Mouse (Mus musculus) left cerebral cortex, adult 9 months (tissue): ENCODE results near the gene Pik3r4.
A peak's percentile ranks its signal among the peaks of the same experiment; 100 is the strongest.
"Not testable (repeated sequence)": the region's sequence is repeated elsewhere in the genome, so short reads cannot be mapped to it uniquely, and the experiment has no call there.

Experiments
- DNase-seq, 2 experiments: peaks; one replicate each; pipeline ENCODE4 v3.0.0; 2022; ENCODE audit warnings: low spot score in 2 of 2

Pik3r4 gene

DNA sequence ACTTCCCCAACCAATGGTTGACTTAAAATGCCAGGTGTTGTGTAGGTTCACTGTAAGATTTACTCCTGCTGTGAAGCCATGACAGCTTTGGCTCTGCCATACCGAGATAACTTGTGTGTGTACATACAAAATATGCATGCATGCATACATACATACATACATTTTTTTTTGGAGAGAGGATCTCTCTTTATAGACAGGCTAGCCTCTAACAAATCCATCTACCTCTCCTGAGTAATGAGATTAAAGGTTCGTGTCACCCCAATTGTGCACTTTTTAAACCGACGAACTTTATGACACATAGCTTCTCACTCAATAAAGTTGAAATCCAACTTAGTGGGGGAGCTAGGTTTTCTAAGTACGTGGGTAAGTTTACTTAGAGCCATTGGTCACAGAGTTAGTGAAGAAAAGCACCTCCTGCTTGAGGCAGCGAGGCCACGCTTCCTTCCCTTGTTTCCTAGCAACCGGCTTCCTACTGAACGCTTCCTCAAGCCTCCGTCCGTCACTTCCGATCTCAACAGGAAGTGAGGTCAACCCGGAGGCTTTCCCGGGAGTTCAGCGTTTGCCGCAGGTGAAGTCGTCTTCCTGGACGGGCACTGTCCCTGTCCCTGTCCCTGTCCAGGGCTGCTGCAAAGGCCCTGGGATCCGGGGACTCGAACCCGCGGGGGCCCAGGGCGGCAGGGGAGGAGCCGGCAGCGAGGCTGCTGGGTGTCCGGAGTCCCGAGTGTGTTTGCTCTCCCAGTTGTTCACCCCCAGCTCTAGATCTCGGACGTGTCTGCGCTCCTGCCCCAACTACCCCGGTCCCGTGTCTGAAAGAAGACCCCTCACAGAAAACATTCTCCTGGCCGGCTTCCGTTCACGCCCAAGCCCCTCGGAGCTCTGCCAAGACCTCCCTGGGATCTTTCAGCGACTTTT, at the start of gene Pik3r4:
Gene Pik3r4 (plus strand): TSS at position 519 of the 912 bp plus-strand sequence.
- peak; percentile 79 to 87 for DNase-seq

DNA sequence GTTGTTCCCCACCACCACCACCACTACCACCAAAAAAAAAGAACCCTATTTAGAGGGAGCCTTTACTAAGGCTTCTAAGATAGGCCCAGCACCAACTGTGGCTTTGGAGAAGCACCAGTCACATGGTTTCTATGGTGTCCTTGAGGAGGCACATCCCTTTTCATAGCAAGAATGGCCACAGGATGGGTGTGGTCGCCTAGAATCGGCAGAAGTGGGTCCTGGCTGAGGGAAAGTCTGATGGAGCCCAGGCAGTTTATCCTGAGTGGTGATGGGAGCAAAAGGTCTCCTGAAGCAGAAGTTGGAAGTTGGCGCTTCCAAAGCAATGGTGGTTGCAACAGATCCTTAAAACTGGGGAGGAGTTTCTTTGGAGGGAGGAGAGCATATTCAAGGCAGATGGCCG, 43.9 kb upstream of the Pik3r4 start:
- no peak for DNase-seq

DNA sequence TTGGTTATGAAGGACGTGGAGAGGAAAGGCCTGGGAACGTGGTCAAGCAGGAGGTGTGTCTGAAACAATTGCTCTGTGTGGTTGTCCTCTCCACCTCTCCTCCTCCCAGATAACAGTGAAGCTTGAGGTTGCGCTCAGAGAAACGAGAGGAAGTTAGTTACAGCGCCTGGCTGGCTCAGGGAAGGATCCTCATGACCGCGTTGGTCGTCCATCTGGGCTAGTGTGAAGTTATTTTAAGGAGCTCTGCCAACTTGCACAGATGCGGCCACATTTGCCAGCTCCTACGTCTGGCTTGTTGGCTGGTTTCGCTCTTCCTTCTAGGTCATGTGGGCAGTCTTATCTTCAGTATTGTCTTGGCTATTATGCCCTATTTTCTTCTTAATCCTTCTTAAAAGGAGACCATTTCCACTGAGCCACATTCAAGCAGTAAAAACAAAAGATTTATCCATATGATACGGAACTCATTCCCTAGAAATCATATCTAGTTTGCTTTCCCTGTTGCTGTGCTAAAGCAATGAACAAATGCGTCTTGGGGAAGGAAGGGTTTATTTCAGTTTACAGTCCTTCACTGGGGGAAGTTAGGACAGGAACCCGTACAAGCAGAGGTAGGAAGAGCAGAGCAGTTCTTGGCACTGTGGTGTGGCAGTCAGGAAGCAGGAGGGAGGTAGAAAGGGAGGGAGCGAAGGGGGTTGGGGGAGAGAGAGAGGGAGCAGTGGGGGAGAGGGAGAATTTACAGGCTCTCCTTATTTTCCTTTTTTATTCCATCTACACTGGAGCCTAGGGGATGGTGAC, 30.6 kb upstream of the Pik3r4 start:
- peak in 1 of 2 experiments; percentile 81 for DNase-seq

DNA sequence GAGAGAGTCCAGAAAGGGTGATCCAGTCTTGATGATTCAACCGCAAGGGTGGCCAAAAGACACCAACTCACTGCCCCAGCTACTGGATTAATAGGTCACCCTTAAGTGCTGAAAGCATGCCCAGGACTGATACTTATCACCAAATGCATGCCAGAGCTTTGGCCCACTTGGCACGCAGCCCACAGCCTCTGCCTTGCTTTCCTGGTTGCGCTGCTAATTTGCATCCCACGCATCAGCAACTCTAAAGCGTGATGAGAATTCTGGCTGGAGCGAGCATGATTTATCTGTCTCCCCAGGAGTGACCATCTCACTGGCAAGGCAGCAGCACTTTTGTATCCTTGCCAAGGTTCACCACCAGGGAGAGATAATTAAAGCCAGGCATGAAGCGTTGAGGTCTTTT, 29.9 kb upstream of the Pik3r4 start:
- no peak for DNase-seq

DNA sequence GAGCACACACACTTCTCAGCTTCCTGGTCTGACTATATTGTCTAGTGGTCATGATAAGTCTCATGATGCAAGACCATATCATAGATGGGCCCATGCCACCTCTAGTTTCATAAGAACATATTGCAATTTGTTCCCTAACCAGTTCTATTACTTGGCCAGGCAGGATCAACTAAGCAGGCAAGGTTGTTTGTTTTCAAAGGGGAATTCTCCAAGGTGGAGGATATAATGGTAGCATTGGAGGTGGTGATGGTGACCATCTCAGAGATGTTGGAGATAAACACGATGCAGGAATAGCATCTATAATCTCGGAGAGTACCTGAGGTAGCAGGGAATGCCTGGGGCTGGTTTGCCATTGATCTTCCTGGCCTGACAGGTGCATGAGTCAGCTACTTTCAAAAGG, 26.8 kb upstream of the Pik3r4 start:
- no peak for DNase-seq

DNA sequence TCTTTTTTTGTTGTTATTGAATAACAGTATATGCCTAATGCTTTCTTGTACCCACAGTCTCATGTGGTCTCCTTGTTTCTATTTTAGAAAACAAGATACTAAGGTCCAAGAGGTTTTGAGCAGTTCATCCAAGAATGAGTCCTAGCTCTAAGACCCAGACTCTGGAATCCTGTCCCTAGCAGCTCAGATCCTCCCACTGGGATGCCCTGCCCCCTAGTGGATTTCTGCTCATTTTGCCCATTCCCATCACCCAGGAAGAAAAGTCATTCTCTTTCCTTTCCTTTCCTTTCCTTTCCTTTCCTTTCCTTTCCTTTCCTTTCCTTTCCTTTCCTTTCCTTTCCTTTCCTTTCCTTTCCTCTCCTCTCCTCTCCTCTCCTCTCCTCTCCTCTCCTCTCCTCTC, 25.5 kb upstream of the Pik3r4 start:
- peak in 1 of 2 experiments; percentile 70 for DNase-seq

DNA sequence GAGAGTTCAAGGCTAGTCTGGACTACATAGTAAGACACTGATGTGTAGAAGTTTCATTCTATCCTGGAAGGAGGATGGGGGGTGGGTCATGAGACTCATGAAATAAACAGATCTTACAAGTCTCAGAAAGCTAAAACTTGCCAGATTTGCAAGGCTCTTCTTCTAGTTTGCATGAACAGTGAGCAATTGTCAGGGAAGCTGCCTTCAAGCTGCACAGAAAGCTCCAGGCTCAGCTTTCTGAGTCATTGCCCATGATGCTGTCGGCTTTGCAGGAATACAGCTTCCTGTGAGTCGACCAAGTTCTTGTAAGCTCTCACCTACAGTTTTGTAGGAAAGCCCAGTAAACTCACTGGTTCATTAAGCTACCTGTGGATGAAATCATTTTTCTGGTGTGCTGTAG, 8.8 kb upstream of the Pik3r4 start:
- peak in 1 of 2 experiments; percentile 46 for DNase-seq

DNA sequence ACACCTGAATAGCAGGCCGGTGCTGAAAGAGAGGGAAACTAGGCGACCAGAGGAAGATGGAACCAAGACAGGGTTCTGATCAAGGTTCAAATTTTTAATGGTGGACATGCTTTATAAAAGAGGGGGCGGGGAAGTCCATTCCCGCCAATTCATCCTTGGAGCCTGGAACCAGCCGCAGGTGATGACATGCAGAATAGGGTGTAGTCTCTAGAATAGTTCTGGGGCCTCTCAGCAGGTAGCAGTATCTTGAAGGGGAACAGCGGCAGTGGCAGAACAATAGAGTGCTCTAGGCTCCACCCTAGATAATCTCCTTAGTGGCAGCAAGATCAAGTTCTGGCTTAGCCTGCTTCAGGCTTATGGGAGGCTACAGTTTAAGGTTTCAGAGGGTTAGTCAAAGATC, 1.4 kb upstream of the Pik3r4 start:
- DNase-seq = not testable (repeated sequence)

DNA sequence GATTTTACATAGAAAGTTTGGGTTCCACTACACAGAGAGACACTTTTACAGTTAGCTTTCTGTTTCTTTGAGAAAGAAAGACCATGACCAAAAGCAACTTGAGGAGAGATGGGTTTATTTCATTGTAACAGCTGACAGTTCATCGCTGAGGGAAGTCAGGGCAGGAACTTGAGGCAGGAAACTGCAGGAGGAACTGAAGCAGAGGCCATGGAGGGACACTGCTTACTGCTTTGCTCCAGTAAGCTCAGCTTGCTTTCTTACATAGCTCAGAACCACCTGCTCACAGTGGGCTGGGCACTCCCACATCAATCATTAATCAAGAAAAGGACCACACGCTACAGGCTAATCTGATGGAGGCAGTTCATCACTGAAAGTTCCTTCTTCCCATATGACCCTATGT, 13.4 kb downstream of the Pik3r4 start:
- DNase-seq = no peak

DNA sequence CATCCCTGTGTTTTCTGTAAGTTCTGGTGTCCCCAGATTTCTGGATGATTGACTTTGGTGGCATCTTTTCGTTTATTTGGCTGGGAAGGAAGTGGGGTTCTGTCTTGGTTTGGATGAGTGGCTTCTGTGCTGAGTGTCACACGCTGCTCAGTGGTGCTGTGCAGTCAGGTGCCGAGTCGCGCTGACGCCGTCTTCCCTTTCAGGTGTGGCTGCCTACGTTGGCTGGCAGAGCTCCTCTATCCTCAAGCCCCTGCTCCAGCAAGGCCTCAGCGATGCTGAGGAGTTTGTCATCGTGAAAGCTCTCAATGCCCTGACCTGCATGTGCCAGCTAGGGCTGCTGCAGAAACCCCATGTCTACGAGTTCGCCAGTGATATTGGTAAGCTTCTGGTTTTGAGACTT, 15.4 kb downstream of the Pik3r4 start:
- DNase-seq = no peak

DNA sequence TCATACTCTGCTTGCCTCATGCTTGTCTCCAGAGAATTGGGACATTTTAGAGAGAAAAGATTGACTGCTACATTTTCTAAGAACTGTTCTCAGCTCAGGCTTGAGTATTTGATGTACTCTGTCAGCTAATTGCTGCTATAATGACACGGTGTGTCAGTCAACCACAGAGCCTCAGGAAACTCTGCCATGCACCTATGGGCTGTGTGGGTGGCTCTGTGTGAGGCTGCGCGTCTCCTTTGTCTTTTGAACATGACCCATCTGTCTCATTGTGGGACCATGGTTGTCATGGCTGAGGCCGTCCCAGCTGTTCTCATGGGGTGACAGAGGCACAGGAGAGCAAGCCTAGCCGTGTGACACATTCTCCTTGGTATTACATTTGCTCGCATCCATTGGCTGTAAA, 17.1 kb downstream of the Pik3r4 start:
- DNase-seq = peak in 1 of 2 experiments; percentile 61

DNA sequence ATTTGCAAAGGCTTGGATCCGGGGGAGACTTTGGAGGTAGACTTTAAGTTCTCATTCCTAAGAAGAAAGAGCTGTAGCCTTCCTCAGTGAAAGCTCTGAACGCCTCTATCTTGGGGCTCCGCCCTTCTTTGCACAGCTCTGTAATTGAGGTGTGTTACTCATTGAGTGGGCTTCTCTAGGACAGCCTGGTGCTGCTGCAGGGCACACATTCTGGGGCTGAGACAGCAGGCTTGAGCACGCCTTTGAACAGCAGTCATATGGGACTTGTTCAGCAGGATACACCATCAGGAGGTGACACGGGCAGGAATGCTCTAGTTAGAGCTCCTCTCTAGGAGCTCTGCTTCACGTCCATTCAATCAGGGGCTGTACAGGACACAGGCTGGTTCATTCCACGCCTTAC, 22.5 kb downstream of the Pik3r4 start:
- no peak for DNase-seq

DNA sequence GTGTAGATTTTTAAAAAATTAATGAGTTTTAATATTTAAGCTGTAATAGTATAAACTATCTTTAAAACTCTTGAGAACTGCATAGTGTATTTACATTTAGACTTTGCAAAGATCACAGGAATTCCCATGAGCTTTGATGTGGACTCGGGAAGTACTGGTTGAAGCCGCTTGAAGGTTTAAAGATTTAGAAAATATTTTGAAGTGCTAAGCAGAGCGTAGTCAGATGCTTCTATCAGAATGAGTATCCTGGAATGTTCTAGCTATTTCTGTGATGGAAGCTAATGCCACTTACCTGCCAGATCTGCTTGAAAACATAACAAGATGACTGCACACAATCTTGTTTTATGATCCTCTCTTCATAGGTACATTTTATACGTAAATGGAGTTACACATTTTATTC, 28.1 kb downstream of the Pik3r4 start:
- DNase-seq = no peak

DNA sequence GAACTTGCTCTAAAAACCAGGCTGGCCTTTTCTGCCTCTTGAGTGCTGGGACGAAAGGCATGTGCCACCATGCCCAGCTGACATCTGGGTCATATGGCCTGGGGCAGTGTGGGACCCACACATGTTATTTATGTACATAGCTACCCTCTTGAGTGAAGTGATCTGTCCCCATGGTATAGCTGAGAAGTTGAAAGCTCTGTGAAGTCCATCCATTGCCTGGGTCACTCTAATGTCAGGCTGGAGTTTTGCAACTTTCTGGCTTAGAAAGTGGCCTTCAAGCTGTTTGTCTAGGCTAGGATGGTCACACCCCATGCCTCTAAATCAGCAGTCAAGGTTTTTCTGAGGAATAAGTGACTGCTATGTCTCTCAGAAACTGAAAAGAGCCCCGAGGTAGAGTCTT, 29.3 kb downstream of the Pik3r4 start:
- DNase-seq = no peak

DNA sequence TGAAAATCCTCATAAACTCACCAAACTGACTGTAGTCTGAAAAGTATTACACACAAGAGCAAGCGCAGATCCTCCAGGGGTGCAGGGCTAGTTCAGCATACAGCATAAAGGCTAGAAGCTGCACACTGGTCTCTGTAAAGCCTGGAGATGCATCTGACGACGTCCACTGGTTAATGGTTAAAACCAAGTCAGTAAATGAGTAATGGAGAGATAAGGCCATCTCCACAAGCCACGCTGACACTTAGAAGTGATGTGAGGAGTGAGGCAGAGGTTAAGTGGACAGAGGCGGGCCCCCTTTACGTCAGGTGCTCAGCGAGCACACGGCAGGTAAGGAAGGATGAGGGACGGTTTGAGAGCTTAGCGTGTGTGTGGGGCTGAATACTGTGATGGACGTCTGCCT, 33.2 kb downstream of the Pik3r4 start:
- DNase-seq = no peak

DNA sequence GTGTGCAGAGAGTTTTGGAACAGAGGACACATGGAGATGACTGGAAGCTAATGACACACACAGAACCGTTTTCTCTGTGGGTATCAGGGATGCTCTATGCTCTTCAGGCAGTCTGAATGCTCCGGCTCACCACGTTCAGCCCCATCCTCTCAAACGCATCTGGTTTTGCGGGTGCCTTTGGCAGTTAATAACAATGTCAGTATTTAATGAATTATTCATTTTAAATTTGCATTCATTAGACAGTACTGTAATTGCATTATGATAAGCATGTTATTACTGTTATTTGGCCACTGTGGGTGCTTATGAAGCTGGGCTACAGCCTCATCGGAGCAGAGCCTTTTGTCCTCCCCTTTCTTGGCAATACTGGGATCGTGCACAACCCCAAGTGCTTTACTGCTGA, 38.6 kb downstream of the Pik3r4 start:
- DNase-seq = no peak

DNA sequence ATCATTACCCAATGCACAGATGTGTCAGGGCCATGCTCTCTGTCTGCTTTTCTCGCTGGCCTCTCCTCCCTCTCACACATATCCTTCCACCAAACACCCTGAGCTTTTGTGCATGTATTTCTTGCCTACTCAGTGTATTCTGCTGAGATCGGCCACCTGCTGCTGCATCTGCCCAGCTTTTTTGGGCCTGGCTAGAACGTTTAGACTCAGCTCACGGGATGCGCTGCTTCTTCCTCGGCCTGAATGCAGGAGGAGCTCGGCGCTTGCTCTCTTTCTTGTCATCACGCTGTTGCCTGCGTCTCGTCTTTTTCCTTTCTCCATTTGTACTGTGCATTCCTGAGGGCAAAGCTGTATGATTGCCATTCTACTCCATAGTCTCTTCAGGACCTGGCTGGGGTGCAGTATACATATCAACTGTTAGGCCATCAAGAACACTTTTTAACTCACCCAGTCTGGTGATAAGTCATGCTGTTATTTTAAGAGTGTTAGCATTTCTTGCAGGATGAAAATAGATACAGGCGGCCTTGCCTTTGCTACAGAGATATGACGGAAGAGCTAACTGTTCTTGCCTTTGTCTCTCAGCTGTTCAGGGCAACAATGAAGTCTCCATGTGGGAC, 41.9 kb downstream of the Pik3r4 start:
- peak in 1 of 2 experiments; percentile 73 for DNase-seq

DNA sequence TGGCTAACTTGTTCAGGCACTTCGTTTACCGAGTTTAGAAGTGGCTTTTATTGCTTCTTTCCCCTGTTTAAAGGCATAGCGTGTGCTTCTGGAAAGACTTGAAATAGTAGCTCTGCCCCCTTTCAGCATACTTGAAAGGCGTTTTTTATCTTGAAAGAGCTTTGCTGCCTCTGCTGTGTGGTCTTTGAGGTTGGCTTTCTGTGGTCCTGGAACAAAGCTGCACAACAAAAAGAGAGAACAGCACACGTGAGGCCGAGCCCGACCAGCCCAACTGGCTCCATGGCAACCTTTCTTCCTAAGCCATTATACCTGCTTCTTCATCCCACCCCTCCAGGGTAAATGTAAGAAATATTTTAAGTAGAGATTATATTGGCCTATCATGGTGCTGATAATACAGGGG, 46.7 kb downstream of the Pik3r4 start:
- DNase-seq = no peak

DNA sequence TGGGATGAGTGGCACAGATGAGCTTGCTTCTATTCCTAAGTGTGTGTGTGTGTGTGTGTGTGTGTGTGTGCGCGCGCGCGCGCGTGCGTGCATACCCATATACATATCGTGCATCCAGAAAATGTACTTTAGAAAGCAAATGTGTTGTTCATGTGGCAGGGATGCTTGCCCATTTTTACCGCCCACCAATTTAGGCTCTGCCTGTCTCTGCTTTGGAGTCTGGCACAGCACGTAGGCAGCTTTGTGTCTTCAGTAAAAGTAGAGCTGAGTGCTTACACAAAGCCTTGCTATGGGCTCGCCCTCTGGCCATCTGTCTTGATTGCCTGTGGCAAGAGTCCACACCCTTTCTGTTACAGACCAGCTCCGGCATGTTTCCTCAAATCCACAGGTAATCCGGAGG, 49.7 kb downstream of the Pik3r4 start:
- peak; percentile 84 to 91 for DNase-seq

DNA sequence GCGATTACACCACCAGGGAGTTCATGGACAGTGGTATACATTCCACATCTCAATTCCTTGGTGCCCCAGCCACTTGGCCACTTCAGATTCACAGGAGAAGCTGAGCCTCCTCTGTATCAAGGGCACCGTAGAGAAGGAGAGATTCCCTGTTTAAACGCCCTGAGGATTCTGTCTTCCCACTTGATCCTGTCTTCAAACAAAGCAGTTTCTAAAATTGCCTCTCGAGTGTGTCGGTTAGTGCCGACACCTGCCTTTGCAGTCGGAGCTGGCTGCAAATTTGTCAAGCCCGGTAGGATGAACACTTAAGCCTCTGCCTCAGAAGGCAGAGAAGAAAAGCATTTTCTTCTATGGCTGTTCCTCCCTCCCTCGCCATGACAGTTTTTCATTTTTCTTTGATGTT, 50.3 kb downstream of the Pik3r4 start:
- peak; percentile 51 to 58 for DNase-seq

DNA sequence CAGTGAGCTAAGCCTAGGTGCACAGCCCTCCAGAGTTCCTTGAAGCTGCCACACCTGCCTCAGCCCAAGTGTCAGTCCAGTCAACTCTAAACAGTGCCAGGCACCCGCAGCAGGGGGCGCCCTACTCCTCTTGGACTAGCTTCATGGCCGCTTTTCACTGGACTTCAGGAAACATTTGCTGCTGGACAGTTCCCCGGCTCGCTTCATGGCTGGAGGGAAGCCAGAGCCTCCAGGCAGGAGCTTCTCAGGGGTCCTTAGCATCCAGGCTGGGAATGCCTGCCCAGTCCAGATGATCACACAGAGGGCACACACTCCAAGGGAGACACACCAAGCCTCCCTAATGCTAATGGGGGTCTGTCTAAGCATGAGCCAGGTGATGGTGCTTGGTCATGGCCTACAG, 51.1 kb downstream of the Pik3r4 start:
- peak in 1 of 2 experiments; percentile 73 for DNase-seq

DNA sequence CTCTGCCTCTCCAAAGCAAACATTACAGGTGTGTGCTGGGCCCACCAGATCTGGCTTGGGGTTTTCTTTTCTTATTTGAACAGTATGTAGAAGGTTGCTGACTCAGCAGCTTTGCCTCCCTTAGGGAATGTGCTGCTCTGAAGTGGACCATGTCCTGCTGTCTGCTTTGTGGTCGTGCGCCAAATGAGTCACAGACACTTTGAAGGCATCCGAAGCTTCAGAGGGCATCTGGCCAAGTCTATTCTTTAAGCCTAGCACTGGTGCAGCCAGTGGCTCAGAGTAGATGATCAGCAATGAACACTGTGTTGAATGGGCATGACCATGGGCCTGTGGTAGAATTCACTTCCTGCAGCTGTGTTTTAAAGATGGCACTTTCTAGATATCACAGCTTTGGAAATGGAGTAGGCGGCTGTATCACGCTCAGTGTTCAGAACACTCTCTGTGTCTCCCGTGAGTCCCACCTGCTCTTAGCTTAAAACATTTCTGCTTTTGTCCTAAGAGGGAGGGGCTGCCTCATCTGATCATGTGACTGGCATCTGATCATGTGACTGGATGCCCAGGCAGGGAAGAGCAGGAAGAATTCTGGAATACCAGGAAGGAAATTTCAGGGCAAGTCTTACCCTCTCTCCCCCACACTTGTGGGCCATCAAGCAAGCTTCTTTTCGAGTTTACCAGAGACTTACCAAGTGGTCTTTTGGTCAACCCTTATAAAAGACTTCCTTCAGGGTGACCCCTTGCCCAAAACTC, 54.2 kb downstream of the Pik3r4 start:
- peak in 1 of 2 experiments; percentile 29 for DNase-seq
